Mouse (Mus musculus) ES-E14 (cell line): ENCODE results near the gene B4galnt1. TPM values are rescaled to one million over a fixed set of nuclear protein-coding genes. Genes with fewer than 3 reads are reported as not detected.

Experiments used
- DNase-seq: peaks from one replicate; pipeline ENCODE4 v3.0.0-alpha.2; 2013; ENCODE audit warnings: low read depth, low spot score
- H3K27ac ChIP-seq: 2 replicates; pipeline ENCODE4 v1.5.1; 2012; ENCODE audit warnings: low read depth, mild to moderate bottlenecking, low read length, moderate library complexity, mixed read lengths; ENCODE audit not compliant: poor library complexity, insufficient read depth, severe bottlenecking
- H3K36me3 ChIP-seq: 2 replicates; pipeline ENCODE4 v1.6.1; 2012; ENCODE audit warnings: mild to moderate bottlenecking, low read length, moderate library complexity, mixed read lengths; ENCODE audit not compliant: control insufficient read depth, poor library complexity, insufficient read depth, severe bottlenecking
- H3K4me1 ChIP-seq, 2 experiments: fragments of 150-350 bp in 1 of 2; sonication (generic) in 1 of 2; 2 replicates each; pipeline ENCODE4 v1.6.1; 2012; ENCODE audit warnings: low read length in 2 of 2, mild to moderate bottlenecking in 1 of 2, mixed read lengths in 1 of 2; ENCODE audit not compliant: control insufficient read depth in 2 of 2, insufficient read depth in 2 of 2, poor library complexity in 1 of 2
- H3K4me3 ChIP-seq, 2 experiments: fragments of 150-350 bp in 1 of 2; sonication (generic) in 1 of 2; 2 replicates each; pipeline ENCODE4 v1.5.1; 2012; ENCODE audit warnings: low read length in 2 of 2, low read depth in 1 of 2, mild to moderate bottlenecking in 1 of 2, mixed read lengths in 1 of 2; ENCODE audit not compliant: insufficient read depth in 1 of 2, poor library complexity in 1 of 2, severe bottlenecking in 1 of 2
- H3K9ac ChIP-seq: 2 replicates; pipeline ENCODE4 v1.6.1; 2012; ENCODE audit warnings: low read depth, mild to moderate bottlenecking, low read length, mixed read lengths; ENCODE audit not compliant: poor library complexity, insufficient read depth, severe bottlenecking
- H3K9me3 ChIP-seq: fragments of 150-350 bp; sonication (generic); 2 replicates; pipeline ENCODE4 v1.6.1; 2012; ENCODE audit warnings: low read depth, mild to moderate bottlenecking, low read length; ENCODE audit not compliant: control insufficient read depth, insufficient read depth
- CHD2 ChIP-seq: IDR thresholded peaks from 2 replicates; pipeline ENCODE4 v1.6.1; 2014; ENCODE audit warnings: mild to moderate bottlenecking, low read depth, low read length, inconsistent platforms
- HCFC1 ChIP-seq: IDR thresholded peaks from 2 replicates; pipeline ENCODE4 v1.6.1; 2012; ENCODE audit warnings: low read length, inconsistent platforms, borderline replicate concordance; ENCODE audit not compliant: insufficient read depth
- MAFK ChIP-seq: IDR thresholded peaks from 2 replicates; pipeline ENCODE4 v1.6.1; 2014; ENCODE audit warnings: mild to moderate bottlenecking, low read depth, low read length, inconsistent platforms; ENCODE audit not compliant: insufficient read depth
- ZC3H11A ChIP-seq: IDR thresholded peaks from 2 replicates; pipeline ENCODE4 v1.6.1; 2012; ENCODE audit warnings: low read depth, mild to moderate bottlenecking, inconsistent platforms, low read length, borderline replicate concordance
- ZNF384 ChIP-seq: IDR thresholded peaks from 2 replicates; pipeline ENCODE4 v1.6.1; 2012; ENCODE audit warnings: low read depth, low read length, inconsistent platforms
- in situ Hi-C, 2 experiments: fragments of 600-800 bp; cut with MboI; formaldehyde crosslinking; loops; one replicate each; pipeline ENCODE4 v1.15.1; 2025; ENCODE audit warnings: low sequenced_read_pairs in 2 of 2, inconsistent platforms in 1 of 2; ENCODE audit not compliant: unreplicated experiment in 2 of 2
- total RNA-seq: library from RNA; depleted of rRNA; stranded (reverse); fragments of 300-350 nt; gene quantifications from 2 replicates; pipeline ENCODE4 v1.2.3, GENCODE M21; 2012

B4galnt1 gene
- total RNA-seq, 1 experiment, result 4.5 TPM

DNA sequence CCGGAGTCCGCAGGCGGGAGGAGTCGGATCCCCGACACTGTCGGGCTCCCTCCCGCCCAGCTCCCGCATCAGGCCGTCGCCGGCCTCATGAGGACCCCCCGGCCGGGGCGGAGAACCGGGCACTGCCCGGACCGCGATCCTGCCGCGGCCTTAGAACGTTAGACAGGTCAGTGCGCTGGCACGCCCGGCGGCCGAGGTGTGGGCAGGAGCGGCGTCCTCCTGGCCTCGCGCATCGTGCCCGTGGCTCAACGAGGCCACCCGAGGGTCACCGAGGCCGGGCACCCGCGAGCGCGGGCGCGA lies 279 bp downstream of the B4galnt1 start:
- in situ Hi-C loops, result no loop called here

DNA sequence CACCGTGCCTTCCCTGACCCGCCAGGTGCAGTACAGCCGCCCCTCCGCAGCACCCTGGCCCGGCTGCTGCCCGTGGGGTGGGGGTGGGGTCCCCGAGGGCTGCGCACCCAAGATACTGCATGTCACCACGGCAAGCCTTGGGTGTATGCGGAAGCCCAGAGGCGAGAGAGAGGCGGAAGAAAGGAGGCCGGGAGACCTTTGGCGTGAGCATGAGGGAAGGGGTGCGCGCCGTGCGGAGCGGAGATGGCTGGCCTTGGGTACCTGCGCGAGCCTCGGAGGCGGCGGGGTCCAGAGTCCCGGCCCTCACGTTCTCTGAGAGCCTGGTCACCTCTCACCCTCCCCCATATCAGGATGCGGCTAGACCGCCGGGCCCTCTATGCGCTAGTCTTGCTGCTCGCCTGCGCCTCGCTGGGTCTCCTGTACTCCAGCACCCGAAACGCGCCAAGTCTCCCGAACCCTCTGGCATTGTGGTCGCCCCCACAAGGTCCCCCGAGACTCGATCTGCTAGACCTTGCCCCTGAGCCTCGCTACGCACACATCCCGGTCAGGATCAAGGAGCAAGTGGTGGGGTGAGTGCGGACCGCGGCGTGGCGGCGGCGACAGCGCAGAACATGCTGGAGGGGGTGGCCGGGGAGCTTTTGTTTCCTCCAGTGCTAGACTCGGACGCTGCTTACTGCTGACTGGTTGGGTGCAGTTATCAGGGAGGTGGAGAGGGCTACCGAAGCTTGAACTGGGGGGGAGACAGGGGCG lies 804 bp downstream of the B4galnt1 start:
- Histone ChIP-seq H3K4me3 (peak overlapping the region; percentile 74), H3K4me1 (peaks cover 2 to 8% of the 10 kb centered on the region in 2 experiments; a peak in 2 of 4 replicates), H3K9me3 (no peaks in the 10 kb centered on the region), H3K9ac (peak overlapping the region; percentile 77), H3K36me3 (no peaks in the 10 kb centered on the region), H3K27ac (no peak overlapping the region)
- DNase-seq, result no peak
- TF ChIP-seq ZNF384 (no peak), MAFK (no peak), CHD2 (no peak), HCFC1 (no peak), ZC3H11A (no peak)
- in situ Hi-C loops, result no loop called here

More for the DNA sequence above, 279 bp downstream of the B4galnt1 start:
- H3K27ac ChIP-seq, result no peak overlapping the region
- H3K4me3 ChIP-seq, result peak overlapping the region; percentile 74
- TF ChIP-seq MAFK (no peak), HCFC1 (0 out of 2 replicates have a peak, but pooled peaks have one; percentile 14)
- H3K9me3 ChIP-seq, result no peaks in the 10 kb centered on the region
- H3K36me3 ChIP-seq, result no peaks in the 10 kb centered on the region
- peak overlapping the region; percentile 77 for H3K9ac ChIP-seq
- DNase-seq, result no peak
- H3K4me1 ChIP-seq, result peaks cover 2 to 6% of the 10 kb centered on the region in 2 experiments; a peak in 2 of 4 replicates

DNA sequence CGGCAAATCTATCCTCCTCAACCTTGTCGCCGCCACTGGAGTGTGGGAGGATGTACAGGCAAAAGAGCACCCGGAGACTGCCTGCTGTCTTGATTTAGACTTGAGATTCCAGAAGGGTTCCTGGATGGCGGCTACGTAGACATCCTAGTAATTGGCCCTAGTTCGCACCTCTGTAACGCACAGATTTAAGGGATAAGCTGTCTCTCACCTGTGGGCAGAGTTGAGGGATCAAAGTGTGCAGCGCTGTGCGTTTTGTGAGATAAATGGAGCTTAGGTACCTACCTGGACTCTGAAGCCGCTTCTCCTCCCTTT lies 1.3 kb downstream of the B4galnt1 start:
- Histone ChIP-seq H3K9ac (peak overlapping the region; percentile 77; the same call in 1 of the 2 replicates), H3K9me3 (no peaks in the 10 kb centered on the region), H3K4me1 (peaks cover 4 to 10% of the 10 kb centered on the region in 2 experiments; a peak in 2 of 4 replicates), H3K4me3 (peak overlapping the region; percentile 74), H3K27ac (no peak overlapping the region), H3K36me3 (no peaks in the 10 kb centered on the region)
- in situ Hi-C loops, result no loop called here
- TF ChIP-seq HCFC1 (no peak), ZC3H11A (no peak), ZNF384 (no peak), CHD2 (no peak), MAFK (no peak)
- DNase-seq, result no peak

DNA sequence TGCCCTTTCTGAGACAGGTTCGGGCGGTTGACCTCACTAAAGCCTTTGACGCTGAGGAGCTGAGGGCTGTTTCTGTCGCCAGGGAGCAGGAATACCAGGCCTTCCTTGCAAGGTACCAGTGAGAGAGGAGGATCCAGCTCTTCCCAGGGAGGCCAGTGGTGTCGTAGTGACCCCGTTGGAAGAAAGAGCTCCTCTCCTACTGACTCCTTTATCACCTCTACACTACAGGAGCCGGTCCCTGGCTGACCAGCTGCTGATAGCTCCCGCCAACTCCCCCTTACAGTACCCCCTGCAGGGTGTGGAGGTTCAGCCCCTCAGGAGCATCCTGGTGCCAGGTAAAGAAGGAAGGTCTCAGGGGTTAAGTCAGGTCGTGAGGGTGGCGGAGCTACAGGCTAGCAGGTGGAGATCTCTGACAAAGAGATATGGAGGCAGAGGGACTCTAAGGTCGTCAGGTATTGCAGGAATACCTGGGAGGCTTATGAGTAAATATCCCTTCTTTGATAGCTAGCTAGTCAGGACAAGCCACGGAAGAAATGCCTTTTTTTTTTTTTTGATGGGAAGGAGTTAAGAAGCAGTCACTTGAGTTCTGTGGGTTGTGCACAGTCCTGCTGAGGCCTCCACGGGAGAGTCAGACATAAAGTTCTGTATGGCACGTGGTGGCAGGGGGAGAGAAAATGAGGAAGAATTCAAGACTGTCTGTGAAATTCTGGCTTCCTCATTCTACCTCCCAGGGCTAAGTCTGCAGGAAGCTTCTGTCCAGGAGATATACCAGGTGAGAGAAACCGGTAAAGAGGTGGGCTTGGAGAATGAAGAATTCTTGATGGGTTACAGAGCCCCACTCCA lies 2.0 kb downstream of the B4galnt1 start:
- Histone ChIP-seq H3K27ac (no peak overlapping the region), H3K4me3 (no peak overlapping the region), H3K9ac (no peak overlapping the region), H3K36me3 (no peaks in the 10 kb centered on the region), H3K4me1 (peaks cover 5 to 10% of the 10 kb centered on the region in 2 experiments; a peak in 2 of 4 replicates), H3K9me3 (no peaks in the 10 kb centered on the region)
- DNase-seq, result no peak
- in situ Hi-C loops, result no loop called here
- no peak for TF ChIP-seq MAFK
- no peak for TF ChIP-seq ZC3H11A
